Mouse (Mus musculus): ENCODE measurements around the gene Lin37. TPM values are rescaled to one million over a fixed set of nuclear protein-coding genes. Genes with fewer than 3 reads are reported as not detected.

Lin37 gene
- polyA plus RNA-seq, 1 experiment from 2014 or later: 38.6 TPM

DNA sequence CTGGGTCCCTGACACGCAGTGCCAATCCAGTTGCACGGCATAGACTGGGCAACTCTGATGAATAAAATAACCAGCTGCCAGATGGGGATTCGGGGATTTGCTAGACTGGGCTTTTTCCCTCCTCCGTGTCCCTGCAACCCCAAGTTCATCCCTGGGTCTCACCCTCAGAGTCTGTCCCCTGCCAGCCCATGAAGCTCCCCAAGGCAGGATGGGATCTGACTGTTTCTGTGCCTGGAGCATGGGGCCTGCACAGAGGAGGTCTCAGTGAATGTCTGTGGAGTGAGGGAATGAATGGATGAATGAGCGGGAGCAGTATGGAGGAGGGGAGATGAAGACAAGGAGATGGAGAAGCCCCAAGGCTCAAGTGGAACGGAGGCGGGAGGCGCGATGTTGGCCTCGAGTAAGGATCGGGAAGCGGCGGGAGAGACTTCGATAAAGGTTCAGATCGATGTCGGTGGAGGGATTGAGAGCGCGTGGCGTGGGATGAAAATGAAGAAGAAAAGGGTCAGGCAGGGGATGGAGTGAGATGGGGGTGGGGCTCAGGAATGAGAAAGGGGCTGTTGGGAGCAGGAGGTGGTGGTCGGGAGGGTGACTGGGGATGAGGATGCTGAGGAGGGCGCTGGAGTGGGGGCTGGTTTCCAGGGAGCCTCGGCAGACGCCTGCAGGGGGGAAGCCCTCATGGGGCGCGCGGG, 25.6 kb downstream of the Lin37 start:
- Histone ChIP-seq H3K4me3 (ENCODE audit: low read depth, low read length) (peak overlapping the region; percentile 74), H3K27me3 (replicated peaks; ENCODE audit: insufficient read depth, low read length) (no peaks in the 10 kb centered on the region), H3K4me1 (ENCODE audit: insufficient read depth, low read depth, low read length) (no peaks in the 10 kb centered on the region), H3K4me2 (replicated peaks; ENCODE audit: low read depth, low read length) (peak overlapping the region; percentile 98), H3K27ac (ENCODE audit: low read length) (no peak overlapping the region), H3K9ac (replicated peaks; ENCODE audit: low read depth) (no peak overlapping the region), H3K36me3 (ENCODE audit: insufficient read depth, low read length) (peaks cover 11% of the 10 kb centered on the region; the same call in 1 of the 2 replicates), H3K9me3 (ENCODE audit: low read length) (no peaks in the 10 kb centered on the region)
- TF ChIP-seq EP300 (IDR thresholded peaks at IDR 0.05) (no peak), CTCF (IDR thresholded peaks at IDR 0.05) (no peak)
- ATAC-seq (no peak), DNase-seq (ENCODE audit: low spot score) (no peak)
- 10% methylated on average over 25 of the region's 26 CpGs for WGBS

DNA sequence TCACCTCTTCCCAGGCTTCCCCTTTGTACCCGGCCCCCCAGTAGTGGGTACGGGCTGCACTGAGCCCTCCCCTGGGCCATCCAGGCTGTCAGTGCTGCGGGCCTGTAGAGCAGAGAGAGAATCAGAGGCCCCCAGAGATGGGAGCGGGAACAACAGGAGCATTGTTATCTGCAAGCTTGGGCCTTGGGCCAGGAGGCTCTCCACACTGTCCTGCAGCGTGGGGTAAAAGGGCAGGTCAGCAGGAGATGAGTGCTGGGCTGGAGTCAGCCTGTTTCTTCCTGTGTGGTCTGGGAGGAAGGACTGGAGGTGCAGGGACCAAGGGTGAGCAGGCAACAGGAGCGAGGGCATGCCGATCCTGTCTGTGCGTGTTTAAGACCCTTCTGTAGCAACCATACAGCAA, 26.7 kb downstream of the Lin37 start:
- WGBS: 27% methylated on average over 8 of the region's 8 CpGs
- no peak overlapping the region for H3K9ac ChIP-seq (replicated peaks; ENCODE audit: low read depth)
- peaks cover 11% of the 10 kb centered on the region; the same call in 1 of the 2 replicates for H3K36me3 ChIP-seq (ENCODE audit: insufficient read depth, low read length)
- H3K9me3 ChIP-seq (ENCODE audit: low read length): no peaks in the 10 kb centered on the region
- no peaks in the 10 kb centered on the region for H3K27me3 ChIP-seq (replicated peaks; ENCODE audit: insufficient read depth, low read length)
- TF ChIP-seq EP300 (IDR thresholded peaks at IDR 0.05) (no peak), CTCF (IDR thresholded peaks at IDR 0.05) (no peak)
- ATAC-seq: no peak
- no peak overlapping the region for H3K4me2 ChIP-seq (replicated peaks; ENCODE audit: low read depth, low read length)
- DNase-seq (ENCODE audit: low spot score): peak; percentile 27
- no peaks in the 10 kb centered on the region for H3K4me1 ChIP-seq (ENCODE audit: insufficient read depth, low read depth, low read length)
- no peak overlapping the region for H3K4me3 ChIP-seq (ENCODE audit: low read depth, low read length)
- no peak overlapping the region for H3K27ac ChIP-seq (ENCODE audit: low read length)

DNA sequence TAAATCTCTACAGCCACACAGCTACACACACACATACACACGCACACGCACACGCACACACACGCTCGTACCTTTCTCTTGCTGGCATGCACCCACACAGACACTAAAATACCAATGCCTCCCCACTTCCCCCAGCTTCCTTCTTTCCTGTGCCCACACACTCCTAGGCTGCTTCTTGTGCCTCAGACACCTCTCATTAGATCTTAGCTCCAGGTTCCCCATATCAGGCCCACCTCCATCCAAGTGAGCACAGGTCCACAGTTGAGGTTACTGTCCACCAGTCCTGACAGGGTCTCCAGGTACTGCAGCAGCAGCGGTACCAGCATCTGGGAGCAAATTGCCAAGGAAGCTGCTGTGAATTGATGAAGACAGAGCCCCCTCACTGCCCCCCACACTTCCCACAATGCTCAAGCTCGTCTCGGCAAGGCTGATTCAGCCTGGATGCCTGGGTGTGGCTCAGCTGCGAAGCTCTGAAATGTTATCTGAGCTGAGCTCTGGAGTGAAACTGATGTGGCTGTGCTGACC, 28.3 kb downstream of the Lin37 start:
- ATAC-seq (no peak), DNase-seq (ENCODE audit: low spot score) (no peak)
- no peak overlapping the region for H3K4me2 ChIP-seq (replicated peaks; ENCODE audit: low read depth, low read length)
- H3K9me3 ChIP-seq (ENCODE audit: low read length): no peaks in the 10 kb centered on the region
- H3K27me3 ChIP-seq (replicated peaks; ENCODE audit: insufficient read depth, low read length): no peaks in the 10 kb centered on the region
- H3K4me3 ChIP-seq (ENCODE audit: low read depth, low read length): no peak overlapping the region
- 83% methylated on average over 9 of the region's 9 CpGs for WGBS
- TF ChIP-seq CTCF (IDR thresholded peaks at IDR 0.05): no peak
- TF ChIP-seq EP300 (IDR thresholded peaks at IDR 0.05): no peak
- no peak overlapping the region for H3K9ac ChIP-seq (replicated peaks; ENCODE audit: low read depth)
- peaks cover 3% of the 10 kb centered on the region; the same call in 1 of the 2 replicates for H3K4me1 ChIP-seq (ENCODE audit: insufficient read depth, low read depth, low read length)
- H3K36me3 ChIP-seq (ENCODE audit: insufficient read depth, low read length): peaks cover 11% of the 10 kb centered on the region; the same call in 1 of the 2 replicates
- H3K27ac ChIP-seq (ENCODE audit: low read length): no peak overlapping the region

DNA sequence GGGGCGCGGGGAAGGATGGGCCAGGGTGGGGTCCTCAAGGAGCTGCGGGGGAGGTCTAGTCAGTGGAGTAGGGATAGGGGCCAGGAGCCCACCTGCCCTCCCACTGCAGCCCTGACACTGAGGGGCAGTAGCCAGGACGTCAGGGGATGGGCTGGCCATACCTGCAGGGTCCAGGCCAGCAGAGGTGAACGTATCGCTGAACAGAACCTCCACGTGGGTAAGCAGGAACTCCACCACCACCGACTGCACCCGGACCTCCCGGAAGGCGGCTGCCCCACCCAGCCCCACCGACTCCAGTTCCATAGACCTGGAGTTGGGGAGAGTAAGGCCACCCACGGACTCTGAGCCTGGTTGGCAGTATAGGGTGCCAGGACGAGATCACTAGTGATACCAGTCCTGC, 32.7 kb downstream of the Lin37 start:
- H3K4me1 ChIP-seq (ENCODE audit: insufficient read depth, low read depth, low read length): peaks cover 4% of the 10 kb centered on the region; the same call in 1 of the 2 replicates
- 85% methylated on average over 10 of the region's 14 CpGs for WGBS
- no peak overlapping the region for H3K4me2 ChIP-seq (replicated peaks; ENCODE audit: low read depth, low read length)
- TF ChIP-seq CTCF (IDR thresholded peaks at IDR 0.05) (no peak), EP300 (IDR thresholded peaks at IDR 0.05) (no peak)
- H3K27ac ChIP-seq (ENCODE audit: low read length): no peak overlapping the region
- ATAC-seq (no peak), DNase-seq (ENCODE audit: low spot score) (no peak)
- peaks cover 11% of the 10 kb centered on the region; the same call in 1 of the 2 replicates for H3K36me3 ChIP-seq (ENCODE audit: insufficient read depth, low read length)
- no peaks in the 10 kb centered on the region for H3K27me3 ChIP-seq (replicated peaks; ENCODE audit: insufficient read depth, low read length)
- no peak overlapping the region for H3K9ac ChIP-seq (replicated peaks; ENCODE audit: low read depth)
- no peaks in the 10 kb centered on the region for H3K9me3 ChIP-seq (ENCODE audit: low read length)
- no peak overlapping the region for H3K4me3 ChIP-seq (ENCODE audit: low read depth, low read length)

DNA sequence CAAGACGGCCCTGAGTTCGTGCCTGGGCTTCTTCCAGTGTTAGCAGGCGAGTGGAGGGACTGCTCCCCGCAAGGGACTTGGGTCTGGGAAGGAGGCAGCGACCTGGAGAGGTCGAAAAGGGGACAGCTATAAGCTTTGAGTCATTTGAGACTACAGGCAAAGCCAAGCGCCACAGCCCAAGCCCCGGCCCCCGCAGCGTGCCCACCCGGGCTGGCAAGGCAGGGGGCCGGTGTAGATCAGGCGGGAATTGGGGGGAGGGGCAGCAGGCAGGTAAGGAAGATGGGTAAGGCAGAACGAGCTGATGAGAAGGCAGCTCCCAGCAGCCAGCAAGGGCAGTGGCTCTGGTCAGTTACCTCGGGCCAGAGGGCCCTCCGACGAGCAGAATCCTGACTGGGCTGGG, 33.2 kb downstream of the Lin37 start:
- TF ChIP-seq EP300 (IDR thresholded peaks at IDR 0.05) (no peak), CTCF (IDR thresholded peaks at IDR 0.05) (no peak)
- Histone ChIP-seq H3K27ac (ENCODE audit: low read length) (peak overlapping the region; percentile 4; the same call in 1 of the 2 replicates), H3K4me3 (ENCODE audit: low read depth, low read length) (0 out of 2 replicates have a peak overlapping the region, but pooled peaks have one; percentile 3), H3K9ac (replicated peaks; ENCODE audit: low read depth) (no peak overlapping the region), H3K4me2 (replicated peaks; ENCODE audit: low read depth, low read length) (peak overlapping the region; percentile 40), H3K4me1 (ENCODE audit: insufficient read depth, low read depth, low read length) (peaks cover 4% of the 10 kb centered on the region; the same call in 1 of the 2 replicates), H3K9me3 (ENCODE audit: low read length) (no peaks in the 10 kb centered on the region), H3K27me3 (replicated peaks; ENCODE audit: insufficient read depth, low read length) (no peaks in the 10 kb centered on the region), H3K36me3 (ENCODE audit: insufficient read depth, low read length) (peaks cover 11% of the 10 kb centered on the region; the same call in 1 of the 2 replicates)
- 39% methylated on average over 17 of the region's 17 CpGs for WGBS
- ATAC-seq (0 out of 2 replicates have a peak, but pooled peaks have one; percentile 6), DNase-seq (ENCODE audit: low spot score) (no peak)

GRCm38 (mm10) chr7:30525954-30526353, 33.7 kb downstream of the Lin37 start:
- Histone ChIP-seq H3K9me3 (ENCODE audit: low read length) (no peaks in the 10 kb centered on the region), H3K9ac (replicated peaks; ENCODE audit: low read depth) (no peak overlapping the region), H3K27me3 (replicated peaks; ENCODE audit: insufficient read depth, low read length) (no peaks in the 10 kb centered on the region), H3K27ac (ENCODE audit: low read length) (0 out of 2 replicates have a peak overlapping the region, but pooled peaks have one; percentile 4), H3K4me2 (replicated peaks; ENCODE audit: low read depth, low read length) (peak overlapping the region; percentile 40), H3K4me3 (ENCODE audit: low read depth, low read length) (peak overlapping the region; percentile 3; the same call in 1 of the 2 replicates), H3K4me1 (ENCODE audit: insufficient read depth, low read depth, low read length) (peaks cover 4% of the 10 kb centered on the region; the same call in 1 of the 2 replicates), H3K36me3 (ENCODE audit: insufficient read depth, low read length) (peaks cover 11% of the 10 kb centered on the region; the same call in 1 of the 2 replicates)
- DNase-seq (ENCODE audit: low spot score) (peak; percentile 65), ATAC-seq (peak; percentile 65)
- WGBS: 32% methylated on average over 10 of the region's 10 CpGs
- TF ChIP-seq CTCF (IDR thresholded peaks at IDR 0.05): no peak
- TF ChIP-seq EP300 (IDR thresholded peaks at IDR 0.05): no peak
